Mouse (Mus musculus) neural tube, embryonic 13.5 days (tissue): Measurements from ENCODE around the gene Ppp1r12a. TPM values are rescaled to one million over a fixed set of nuclear protein-coding genes. Genes with fewer than 3 reads are reported as not detected.
A peak's percentile ranks its signal among the peaks of the same experiment; 100 is the strongest.

Source experiments
- ATAC-seq: fragments of 200-750 bp; cut with Nextera tagmentation; 2 replicates; pipeline ENCODE4 v1.8.0; 2017; ENCODE audit warnings: low read depth, mild to moderate bottlenecking, moderate TSS enrichment, moderate library complexity
- H3K27ac ChIP-seq: fragments of 300-500 bp; sonication (generic); replicated peaks from 2 replicates; pipeline ENCODE4 v1.5.1; 2015; ENCODE audit warnings: moderate library complexity, mild to moderate bottlenecking, inconsistent platforms
- H3K27me3 ChIP-seq: fragments of 300-500 bp; sonication (generic); 2 replicates; pipeline ENCODE4 v1.6.1; 2015; ENCODE audit warnings: mild to moderate bottlenecking, inconsistent platforms
- H3K36me3 ChIP-seq: fragments of 300-500 bp; sonication (generic); 2 replicates; pipeline ENCODE4 v1.6.1; 2015; ENCODE audit warnings: mild to moderate bottlenecking, inconsistent platforms
- H3K4me1 ChIP-seq: fragments of 300-500 bp; sonication (generic); replicated peaks from 2 replicates; pipeline ENCODE4 v1.6.1; 2015; ENCODE audit warnings: inconsistent platforms
- H3K4me2 ChIP-seq: fragments of 300-500 bp; sonication (generic); 2 replicates; pipeline ENCODE4 v1.6.1; 2015; ENCODE audit warnings: inconsistent platforms, mild to moderate bottlenecking, moderate library complexity
- H3K4me3 ChIP-seq: fragments of 300-500 bp; sonication (generic); 2 replicates; pipeline ENCODE4 v1.5.1; 2015; ENCODE audit warnings: mild to moderate bottlenecking, inconsistent platforms
- H3K9ac ChIP-seq: fragments of 300-500 bp; sonication (generic); 2 replicates; pipeline ENCODE4 v1.6.1; 2015; ENCODE audit warnings: moderate library complexity, mild to moderate bottlenecking, inconsistent platforms
- H3K9me3 ChIP-seq: fragments of 300-500 bp; sonication (generic); 2 replicates; pipeline ENCODE4 v1.6.1; 2016; ENCODE audit warnings: inconsistent platforms
- WGBS: fragments of 180-500 bp; shearing (Covaris S2); methylation state at CpG from one replicate; pipeline ENCODE4 v1.1.7; 2015; 5-methylcytosine and 5-hydroxymethylcytosine counted together
- polyA plus RNA-seq: library from polyadenylated mRNA; unstranded; fragments of >200 nt; fragmentation: Nextera tagmentation; extraction: Ambion mirVana; gene quantifications from 2 replicates; pipeline ENCODE4 v1.2.1, GENCODE M21; 2015

Gene Ppp1r12a
- polyA plus RNA-seq, 1 experiment from 2014 or later: 75.5 TPM

- WGBS: 88% methylated on average over 5 of the region's 5 CpGs
- no peak for ATAC-seq
These were observed 5.8 kb downstream of the Ppp1r12a start for GRCm38 (mm10) chr10:108167823-108168222.

GRCm38 (mm10) chr10:108170818-108171217 is 8.8 kb downstream of the Ppp1r12a start:
- Histone ChIP-seq H3K4me2 (no peak overlapping the region), H3K36me3 (no peaks in the 10 kb centered on the region), H3K4me1 (peaks cover 32% of the 10 kb centered on the region), H3K27ac (no peak overlapping the region), H3K9ac (no peak overlapping the region), H3K4me3 (no peak overlapping the region), H3K27me3 (no peaks in the 10 kb centered on the region), H3K9me3 (no peaks in the 10 kb centered on the region)
- WGBS: 77% methylated on average over 3 of the region's 3 CpGs
- no peak for ATAC-seq

More at GRCm38 (mm10) chr10:108167823-108168222, 5.8 kb downstream of the Ppp1r12a start:
- H3K4me3 ChIP-seq: no peak overlapping the region
- no peak overlapping the region for H3K9ac ChIP-seq
- no peak overlapping the region for H3K27ac ChIP-seq
- H3K27me3 ChIP-seq: no peaks in the 10 kb centered on the region
- peaks cover 43% of the 10 kb centered on the region for H3K4me1 ChIP-seq
- no peaks in the 10 kb centered on the region for H3K9me3 ChIP-seq
- H3K4me2 ChIP-seq: no peak overlapping the region
- H3K36me3 ChIP-seq: no peaks in the 10 kb centered on the region

- Histone ChIP-seq H3K4me3 (no peak overlapping the region), H3K9me3 (no peaks in the 10 kb centered on the region), H3K4me2 (no peak overlapping the region), H3K4me1 (peaks cover 27% of the 10 kb centered on the region), H3K27ac (no peak overlapping the region), H3K36me3 (no peaks in the 10 kb centered on the region), H3K27me3 (no peaks in the 10 kb centered on the region), H3K9ac (no peak overlapping the region)
- WGBS: 92% methylated on average over 3 of the region's 3 CpGs
- ATAC-seq: no peak
These were observed 9.6 kb downstream of the Ppp1r12a start for GRCm38 (mm10) chr10:108171637-108172036.

GRCm38 (mm10) chr10:108172817-108173563 is 11.0 kb downstream of the Ppp1r12a start:
- no peak overlapping the region for H3K9ac ChIP-seq
- 0 out of 2 replicates have a peak overlapping the region, but pooled peaks have one; percentile 5 for H3K27ac ChIP-seq
- no peak for ATAC-seq
- no peaks in the 10 kb centered on the region for H3K36me3 ChIP-seq
- no peak overlapping the region for H3K4me2 ChIP-seq
- WGBS: 73% methylated on average over 6 of the region's 6 CpGs
- peaks cover 25% of the 10 kb centered on the region for H3K4me1 ChIP-seq
- no peaks in the 10 kb centered on the region for H3K27me3 ChIP-seq
- H3K4me3 ChIP-seq: no peak overlapping the region
- H3K9me3 ChIP-seq: no peaks in the 10 kb centered on the region

DNA sequence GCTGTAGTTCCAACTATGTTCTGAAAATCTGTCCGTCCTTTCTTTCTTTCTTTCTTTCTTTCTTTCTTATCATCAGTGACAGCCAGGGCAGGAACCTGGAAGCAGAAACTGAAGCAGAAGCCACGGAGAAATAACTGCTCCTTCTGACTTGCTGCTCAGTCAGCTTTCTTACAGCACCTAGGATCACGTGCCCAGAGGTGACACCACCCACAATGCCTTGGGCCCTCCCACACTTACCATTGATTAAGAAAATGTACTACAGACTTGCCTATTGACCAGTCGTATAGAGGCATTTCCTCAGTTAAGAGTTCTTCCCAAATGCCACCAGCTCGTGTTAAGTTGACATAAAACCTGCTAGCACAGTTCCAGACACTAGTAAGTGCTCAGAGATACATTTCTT is 12.1 kb downstream of the Ppp1r12a start:
- no peak overlapping the region for H3K4me3 ChIP-seq
- no peaks in the 10 kb centered on the region for H3K36me3 ChIP-seq
- H3K9me3 ChIP-seq: no peaks in the 10 kb centered on the region
- no peak overlapping the region for H3K4me2 ChIP-seq
- no peaks in the 10 kb centered on the region for H3K27me3 ChIP-seq
- no peak overlapping the region for H3K27ac ChIP-seq
- no peak overlapping the region for H3K9ac ChIP-seq
- ATAC-seq: no peak
- 85% methylated on average over 5 of the region's 5 CpGs for WGBS
- H3K4me1 ChIP-seq: peaks cover 25% of the 10 kb centered on the region

- Histone ChIP-seq H3K9me3 (no peaks in the 10 kb centered on the region), H3K36me3 (no peaks in the 10 kb centered on the region), H3K4me2 (no peak overlapping the region), H3K9ac (no peak overlapping the region), H3K27ac (no peak overlapping the region), H3K4me3 (no peak overlapping the region), H3K27me3 (no peaks in the 10 kb centered on the region), H3K4me1 (peaks cover 24% of the 10 kb centered on the region)
- WGBS: 85% methylated on average over 2 of the region's 2 CpGs
- no peak for ATAC-seq
These were observed 13.9 kb downstream of the Ppp1r12a start for GRCm38 (mm10) chr10:108175885-108176284.

- no peak overlapping the region for H3K4me3 ChIP-seq
- H3K4me2 ChIP-seq: no peak overlapping the region
- H3K27me3 ChIP-seq: no peaks in the 10 kb centered on the region
- H3K9me3 ChIP-seq: no peaks in the 10 kb centered on the region
- peaks cover 13% of the 10 kb centered on the region for H3K4me1 ChIP-seq
- no peak overlapping the region for H3K27ac ChIP-seq
- WGBS: 92% methylated on average over 6 of the region's 6 CpGs
- ATAC-seq: no peak
- H3K36me3 ChIP-seq: no peaks in the 10 kb centered on the region
- H3K9ac ChIP-seq: no peak overlapping the region
These were observed 16.4 kb downstream of the Ppp1r12a start for GRCm38 (mm10) chr10:108178285-108178848.

DNA sequence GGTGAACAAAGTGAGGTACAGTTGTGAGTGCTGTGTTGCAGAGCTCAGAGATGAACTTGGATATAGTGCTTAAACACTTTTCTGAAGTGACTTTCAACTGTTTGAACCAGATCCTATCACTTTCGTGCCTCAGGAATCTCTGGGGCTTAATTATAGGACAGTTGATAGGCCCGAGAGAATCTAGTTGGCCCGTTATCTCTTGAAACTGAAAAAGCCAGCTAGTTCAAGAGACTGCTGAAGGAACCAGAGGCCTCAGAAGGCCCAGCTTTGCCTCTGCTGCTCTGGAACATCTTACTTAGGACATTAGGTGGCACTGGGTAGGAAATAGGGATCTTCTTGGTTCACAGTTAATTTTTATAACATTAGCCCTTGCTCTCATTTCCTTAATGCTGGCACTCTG is 17.4 kb downstream of the Ppp1r12a start:
- Histone ChIP-seq H3K4me2 (no peak overlapping the region), H3K4me1 (peaks cover 13% of the 10 kb centered on the region), H3K4me3 (no peak overlapping the region), H3K27me3 (no peaks in the 10 kb centered on the region), H3K9me3 (no peaks in the 10 kb centered on the region), H3K36me3 (no peaks in the 10 kb centered on the region), H3K27ac (no peak overlapping the region), H3K9ac (no peak overlapping the region)
- ATAC-seq: no peak
- WGBS: 57% methylated on average over 3 of the region's 3 CpGs

GRCm38 (mm10) chr10:108180313-108180712 is 18.3 kb downstream of the Ppp1r12a start:
- no peak overlapping the region for H3K27ac ChIP-seq
- no peak overlapping the region for H3K4me3 ChIP-seq
- peaks cover 19% of the 10 kb centered on the region for H3K4me1 ChIP-seq
- H3K27me3 ChIP-seq: no peaks in the 10 kb centered on the region
- 72% methylated on average over 2 of the region's 2 CpGs for WGBS
- no peak overlapping the region for H3K9ac ChIP-seq
- H3K4me2 ChIP-seq: no peak overlapping the region
- H3K9me3 ChIP-seq: no peaks in the 10 kb centered on the region
- H3K36me3 ChIP-seq: no peaks in the 10 kb centered on the region
- no peak for ATAC-seq

DNA sequence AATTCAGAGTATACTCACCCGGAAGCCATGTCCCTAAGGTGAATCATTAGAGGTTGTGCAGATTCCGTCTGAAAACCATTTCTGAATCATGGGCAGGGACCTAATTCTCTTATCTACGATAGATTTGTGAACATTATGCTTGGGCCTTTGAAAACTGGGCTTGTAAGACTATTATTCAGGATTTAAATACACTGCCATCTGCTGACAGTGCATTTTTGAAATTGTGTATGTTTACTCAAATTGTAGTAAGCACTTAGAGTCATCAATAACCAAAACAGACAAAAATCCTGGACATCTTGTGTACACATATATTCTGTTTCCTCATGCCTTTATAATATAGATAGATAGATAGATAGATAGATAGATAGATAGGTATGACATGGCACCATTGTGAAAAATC is 19.9 kb downstream of the Ppp1r12a start:
- H3K27ac ChIP-seq: no peak overlapping the region
- no peak overlapping the region for H3K9ac ChIP-seq
- no peaks in the 10 kb centered on the region for H3K36me3 ChIP-seq
- no peak overlapping the region for H3K4me2 ChIP-seq
- no peak for ATAC-seq
- peaks cover 19% of the 10 kb centered on the region for H3K4me1 ChIP-seq
- H3K4me3 ChIP-seq: no peak overlapping the region
- H3K27me3 ChIP-seq: no peaks in the 10 kb centered on the region
- WGBS: 80% methylated on average over 3 of the region's 3 CpGs
- H3K9me3 ChIP-seq: no peaks in the 10 kb centered on the region

- WGBS: 72% methylated on average over 4 of the region's 4 CpGs
- Histone ChIP-seq H3K27ac (no peak overlapping the region), H3K36me3 (no peaks in the 10 kb centered on the region), H3K27me3 (no peaks in the 10 kb centered on the region), H3K4me1 (peaks cover 19% of the 10 kb centered on the region), H3K9me3 (no peaks in the 10 kb centered on the region), H3K4me2 (no peak overlapping the region), H3K9ac (no peak overlapping the region), H3K4me3 (no peak overlapping the region)
- ATAC-seq: no peak
These were observed 20.4 kb downstream of the Ppp1r12a start for GRCm38 (mm10) chr10:108182386-108182785.

DNA sequence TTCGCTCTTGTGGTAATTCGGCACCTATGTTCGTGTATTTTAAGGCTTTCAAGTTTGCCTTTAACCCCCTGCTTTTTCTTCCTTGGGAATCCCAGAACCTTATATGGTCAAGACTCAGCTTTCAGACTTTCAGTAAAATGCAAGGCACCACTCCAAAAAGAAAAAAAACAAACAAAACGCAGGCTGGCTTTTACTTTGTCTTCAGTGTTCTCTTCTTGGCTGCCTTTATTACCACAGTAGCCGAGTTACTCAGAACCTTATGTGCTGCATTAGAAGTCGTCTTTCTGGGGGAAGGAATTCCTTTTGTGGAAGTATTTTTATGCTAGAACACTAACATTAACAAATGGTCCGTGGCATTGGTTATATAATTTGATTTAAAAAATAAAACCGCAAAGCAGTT is 22.8 kb downstream of the Ppp1r12a start:
- H3K4me1 ChIP-seq: peaks cover 19% of the 10 kb centered on the region
- H3K27me3 ChIP-seq: no peaks in the 10 kb centered on the region
- H3K36me3 ChIP-seq: no peaks in the 10 kb centered on the region
- no peaks in the 10 kb centered on the region for H3K9me3 ChIP-seq
- no peak overlapping the region for H3K9ac ChIP-seq
- H3K4me2 ChIP-seq: no peak overlapping the region
- no peak overlapping the region for H3K4me3 ChIP-seq
- ATAC-seq: no peak
- WGBS: 74% methylated on average over 8 of the region's 8 CpGs
- 0 out of 2 replicates have a peak overlapping the region, but pooled peaks have one; percentile 13 for H3K27ac ChIP-seq

DNA sequence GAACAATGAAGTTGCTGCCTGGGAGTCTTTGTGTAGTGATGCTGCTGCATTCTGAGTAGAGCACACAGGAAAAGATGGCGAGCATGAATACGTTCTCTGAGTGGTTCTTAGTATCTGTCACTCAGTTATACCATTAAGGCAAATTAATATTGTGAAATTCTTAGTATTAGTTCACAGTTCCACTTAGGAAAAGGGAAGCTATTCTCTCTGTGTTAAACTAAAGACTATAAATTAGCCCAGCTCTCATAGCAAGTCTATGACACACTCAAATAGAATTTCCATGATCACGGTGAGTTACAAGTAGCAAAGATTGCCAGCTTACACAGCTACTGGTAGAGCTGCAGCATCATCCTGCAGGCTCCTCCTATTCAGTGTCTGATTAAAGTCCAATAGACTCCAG is 23.3 kb downstream of the Ppp1r12a start:
- peaks cover 19% of the 10 kb centered on the region for H3K4me1 ChIP-seq
- H3K36me3 ChIP-seq: no peaks in the 10 kb centered on the region
- ATAC-seq: no peak
- H3K9ac ChIP-seq: no peak overlapping the region
- no peak overlapping the region for H3K4me2 ChIP-seq
- no peak overlapping the region for H3K27ac ChIP-seq
- H3K4me3 ChIP-seq: no peak overlapping the region
- no peaks in the 10 kb centered on the region for H3K27me3 ChIP-seq
- WGBS: 89% methylated on average over 3 of the region's 3 CpGs
- no peaks in the 10 kb centered on the region for H3K9me3 ChIP-seq
